Mouse (Mus musculus): ENCODE results near the gene Klf13. TPM values are rescaled to one million over a fixed set of nuclear protein-coding genes. Genes with fewer than 3 reads are reported as not detected.

The Klf13 gene
- polyA plus RNA-seq (2014; fragmentation: Nextera tagmentation; extraction: Ambion mirVana) = 16.3 and 18.8 TPM in 2 replicates

GRCm38 (mm10) chr7:63938914-63939396 lies at the start of gene Klf13:
Gene Klf13, minus strand, starts transcription at chr7:63938915.
- peak; percentile 90 for ATAC-seq (replicated peaks; ENCODE audit: insufficient number of reproducible peaks, low FRiP score, low TSS enrichment)
- Histone ChIP-seq H3K4me3 (ENCODE audit: low read depth, low read length) (peak within 1 kb of the TSS; percentile 76), H3K9ac (ENCODE audit: low read depth, low read length) (peak within 1 kb of the TSS; percentile 93), H3K9me3 (replicated peaks; ENCODE audit: control insufficient read depth, low read length) (no peaks in the 10 kb centered on the region), H3K36me3 (ENCODE audit: control insufficient read depth, insufficient read depth, low read length) (no peaks in the 10 kb centered on the region), H3K4me2 (peak within 1 kb of the TSS; percentile 87), H3K27me3 (ENCODE audit: control insufficient read depth, insufficient read depth, low read length) (no peaks in the 10 kb centered on the region), H3K27ac (ENCODE audit: low read depth, low read length) (peak within 1 kb of the TSS; percentile 97), H3K4me1 (ENCODE audit: control insufficient read depth, insufficient read depth, low read length) (peaks cover 23% of the 10 kb centered on the region)
- under 1% methylated on average over 50 of the region's 50 CpGs for WGBS (ENCODE audit: insufficient replicate concordance)

GRCm38 (mm10) chr7:63988391-63988790 lies 49.7 kb upstream of the Klf13 start:
- Histone ChIP-seq H3K4me3 (ENCODE audit: low read depth, low read length) (no peak overlapping the region), H3K9ac (ENCODE audit: low read depth, low read length) (no peak overlapping the region), H3K36me3 (ENCODE audit: control insufficient read depth, insufficient read depth, low read length) (no peaks in the 10 kb centered on the region), H3K27ac (ENCODE audit: low read depth, low read length) (no peak overlapping the region), H3K4me1 (ENCODE audit: control insufficient read depth, insufficient read depth, low read length) (peaks cover 7% of the 10 kb centered on the region), H3K4me2 (no peak overlapping the region), H3K9me3 (replicated peaks; ENCODE audit: control insufficient read depth, low read length) (no peaks in the 10 kb centered on the region), H3K27me3 (ENCODE audit: control insufficient read depth, insufficient read depth, low read length) (no peaks in the 10 kb centered on the region)
- ATAC-seq (replicated peaks; ENCODE audit: insufficient number of reproducible peaks, low FRiP score, low TSS enrichment) = no peak
- 70% methylated on average over 2 of the region's 2 CpGs for WGBS (ENCODE audit: insufficient replicate concordance)

- no peaks in the 10 kb centered on the region for H3K36me3 ChIP-seq (ENCODE audit: control insufficient read depth, insufficient read depth, low read length)
- H3K9me3 ChIP-seq (replicated peaks; ENCODE audit: control insufficient read depth, low read length) = no peaks in the 10 kb centered on the region
- H3K9ac ChIP-seq (ENCODE audit: low read depth, low read length) = 0 out of 2 replicates have a peak overlapping the region, but pooled peaks have one; percentile 7
- no peaks in the 10 kb centered on the region for H3K27me3 ChIP-seq (ENCODE audit: control insufficient read depth, insufficient read depth, low read length)
- 48% methylated on average over 12 of the region's 12 CpGs for WGBS (ENCODE audit: insufficient replicate concordance)
- H3K4me3 ChIP-seq (ENCODE audit: low read depth, low read length) = no peak overlapping the region
- peak; percentile 49; the same call in 1 of the 2 replicates for ATAC-seq (replicated peaks; ENCODE audit: insufficient number of reproducible peaks, low FRiP score, low TSS enrichment)
- H3K4me1 ChIP-seq (ENCODE audit: control insufficient read depth, insufficient read depth, low read length) = peaks cover 5% of the 10 kb centered on the region
- H3K27ac ChIP-seq (ENCODE audit: low read depth, low read length) = no peak overlapping the region
- H3K4me2 ChIP-seq = no peak overlapping the region
These were observed 47.9 kb upstream of the Klf13 start for GRCm38 (mm10) chr7:63986407-63987182.

- Histone ChIP-seq H3K27me3 (ENCODE audit: control insufficient read depth, insufficient read depth, low read length) (no peaks in the 10 kb centered on the region), H3K9ac (ENCODE audit: low read depth, low read length) (no peak overlapping the region), H3K4me1 (ENCODE audit: control insufficient read depth, insufficient read depth, low read length) (peaks cover 3% of the 10 kb centered on the region; the same call in 1 of the 2 replicates), H3K27ac (ENCODE audit: low read depth, low read length) (no peak overlapping the region), H3K4me2 (no peak overlapping the region), H3K9me3 (replicated peaks; ENCODE audit: control insufficient read depth, low read length) (no peaks in the 10 kb centered on the region), H3K36me3 (ENCODE audit: control insufficient read depth, insufficient read depth, low read length) (no peaks in the 10 kb centered on the region), H3K4me3 (ENCODE audit: low read depth, low read length) (no peak overlapping the region)
- WGBS (ENCODE audit: insufficient replicate concordance) = 71% methylated on average over 9 of the region's 9 CpGs
- ATAC-seq (replicated peaks; ENCODE audit: insufficient number of reproducible peaks, low FRiP score, low TSS enrichment) = no peak
These were observed 47.1 kb upstream of the Klf13 start for GRCm38 (mm10) chr7:63985696-63986406.

- peaks cover 3% of the 10 kb centered on the region; the same call in 1 of the 2 replicates for H3K4me1 ChIP-seq (ENCODE audit: control insufficient read depth, insufficient read depth, low read length)
- H3K9me3 ChIP-seq (replicated peaks; ENCODE audit: control insufficient read depth, low read length) = no peaks in the 10 kb centered on the region
- no peak overlapping the region for H3K4me2 ChIP-seq
- no peaks in the 10 kb centered on the region for H3K36me3 ChIP-seq (ENCODE audit: control insufficient read depth, insufficient read depth, low read length)
- H3K4me3 ChIP-seq (ENCODE audit: low read depth, low read length) = no peak overlapping the region
- 73% methylated on average over 7 of the region's 7 CpGs for WGBS (ENCODE audit: insufficient replicate concordance)
- no peak overlapping the region for H3K9ac ChIP-seq (ENCODE audit: low read depth, low read length)
- ATAC-seq (replicated peaks; ENCODE audit: insufficient number of reproducible peaks, low FRiP score, low TSS enrichment) = no peak
- no peak overlapping the region for H3K27ac ChIP-seq (ENCODE audit: low read depth, low read length)
- no peaks in the 10 kb centered on the region for H3K27me3 ChIP-seq (ENCODE audit: control insufficient read depth, insufficient read depth, low read length)
These were observed 46.6 kb upstream of the Klf13 start for GRCm38 (mm10) chr7:63985266-63985665.

GRCm38 (mm10) chr7:63984329-63984728 lies 45.6 kb upstream of the Klf13 start:
- no peak for ATAC-seq (replicated peaks; ENCODE audit: insufficient number of reproducible peaks, low FRiP score, low TSS enrichment)
- no peak overlapping the region for H3K9ac ChIP-seq (ENCODE audit: low read depth, low read length)
- no peaks in the 10 kb centered on the region for H3K36me3 ChIP-seq (ENCODE audit: control insufficient read depth, insufficient read depth, low read length)
- H3K4me1 ChIP-seq (ENCODE audit: control insufficient read depth, insufficient read depth, low read length) = peaks cover 3% of the 10 kb centered on the region; the same call in 1 of the 2 replicates
- H3K27ac ChIP-seq (ENCODE audit: low read depth, low read length) = no peak overlapping the region
- 67% methylated on average over 2 of the region's 2 CpGs for WGBS (ENCODE audit: insufficient replicate concordance)
- no peak overlapping the region for H3K4me3 ChIP-seq (ENCODE audit: low read depth, low read length)
- H3K9me3 ChIP-seq (replicated peaks; ENCODE audit: control insufficient read depth, low read length) = no peaks in the 10 kb centered on the region
- no peak overlapping the region for H3K4me2 ChIP-seq
- no peaks in the 10 kb centered on the region for H3K27me3 ChIP-seq (ENCODE audit: control insufficient read depth, insufficient read depth, low read length)

GRCm38 (mm10) chr7:63977631-63978030 lies 38.9 kb upstream of the Klf13 start:
- H3K4me3 ChIP-seq (ENCODE audit: low read depth, low read length) = no peak overlapping the region
- H3K27ac ChIP-seq (ENCODE audit: low read depth, low read length) = no peak overlapping the region
- H3K36me3 ChIP-seq (ENCODE audit: control insufficient read depth, insufficient read depth, low read length) = no peaks in the 10 kb centered on the region
- no peak overlapping the region for H3K4me2 ChIP-seq
- WGBS (ENCODE audit: insufficient replicate concordance) = 91% methylated on average over 4 of the region's 4 CpGs
- no peaks in the 10 kb centered on the region for H3K9me3 ChIP-seq (replicated peaks; ENCODE audit: control insufficient read depth, low read length)
- no peaks in the 10 kb centered on the region for H3K27me3 ChIP-seq (ENCODE audit: control insufficient read depth, insufficient read depth, low read length)
- H3K9ac ChIP-seq (ENCODE audit: low read depth, low read length) = no peak overlapping the region
- ATAC-seq (replicated peaks; ENCODE audit: insufficient number of reproducible peaks, low FRiP score, low TSS enrichment) = no peak
- H3K4me1 ChIP-seq (ENCODE audit: control insufficient read depth, insufficient read depth, low read length) = no peaks in the 10 kb centered on the region

- no peaks in the 10 kb centered on the region for H3K4me1 ChIP-seq (ENCODE audit: control insufficient read depth, insufficient read depth, low read length)
- no peak overlapping the region for H3K9ac ChIP-seq (ENCODE audit: low read depth, low read length)
- H3K4me3 ChIP-seq (ENCODE audit: low read depth, low read length) = no peak overlapping the region
- no peaks in the 10 kb centered on the region for H3K9me3 ChIP-seq (replicated peaks; ENCODE audit: control insufficient read depth, low read length)
- no peaks in the 10 kb centered on the region for H3K36me3 ChIP-seq (ENCODE audit: control insufficient read depth, insufficient read depth, low read length)
- 70% methylated on average over 4 of the region's 4 CpGs for WGBS (ENCODE audit: insufficient replicate concordance)
- H3K27ac ChIP-seq (ENCODE audit: low read depth, low read length) = no peak overlapping the region
- no peaks in the 10 kb centered on the region for H3K27me3 ChIP-seq (ENCODE audit: control insufficient read depth, insufficient read depth, low read length)
- H3K4me2 ChIP-seq = no peak overlapping the region
- ATAC-seq (replicated peaks; ENCODE audit: insufficient number of reproducible peaks, low FRiP score, low TSS enrichment) = no peak
These were observed 32.3 kb upstream of the Klf13 start for GRCm38 (mm10) chr7:63970986-63971385.

All from heart, embryonic 11.5 days (tissue).